Mouse (Mus musculus) thymus, postnatal 10 days (tissue): ENCODE measurements around the gene Esm1.

Source experiments
- DNase-seq, 2 experiments: peaks; one replicate each; pipeline ENCODE4 v3.0.0; 2021; ENCODE audit warnings: low spot score in 2 of 2

Gene Esm1

DNA sequence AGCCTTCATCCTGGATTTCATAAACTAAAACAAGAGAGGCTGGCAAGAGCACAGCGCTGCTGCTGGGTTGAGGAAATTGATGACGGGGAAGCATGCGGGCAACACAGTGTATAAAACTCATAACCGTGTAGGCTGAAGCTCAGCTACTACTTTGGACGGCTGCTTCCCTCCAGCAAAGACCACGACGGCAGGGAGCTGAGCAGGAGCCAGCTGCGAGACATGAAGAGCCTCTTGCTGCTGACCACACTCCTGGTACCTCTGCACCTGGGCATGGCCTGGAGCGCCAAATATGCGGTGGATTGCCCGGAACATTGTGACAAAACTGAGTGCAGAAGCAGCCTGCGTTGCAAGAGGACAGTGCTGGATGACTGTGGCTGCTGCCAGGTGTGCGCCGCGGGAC lies at the start of gene Esm1:
Gene Esm1 (plus strand): TSS at position 36 of the 400 bp plus-strand sequence.
- DNase-seq, result no peak

DNA sequence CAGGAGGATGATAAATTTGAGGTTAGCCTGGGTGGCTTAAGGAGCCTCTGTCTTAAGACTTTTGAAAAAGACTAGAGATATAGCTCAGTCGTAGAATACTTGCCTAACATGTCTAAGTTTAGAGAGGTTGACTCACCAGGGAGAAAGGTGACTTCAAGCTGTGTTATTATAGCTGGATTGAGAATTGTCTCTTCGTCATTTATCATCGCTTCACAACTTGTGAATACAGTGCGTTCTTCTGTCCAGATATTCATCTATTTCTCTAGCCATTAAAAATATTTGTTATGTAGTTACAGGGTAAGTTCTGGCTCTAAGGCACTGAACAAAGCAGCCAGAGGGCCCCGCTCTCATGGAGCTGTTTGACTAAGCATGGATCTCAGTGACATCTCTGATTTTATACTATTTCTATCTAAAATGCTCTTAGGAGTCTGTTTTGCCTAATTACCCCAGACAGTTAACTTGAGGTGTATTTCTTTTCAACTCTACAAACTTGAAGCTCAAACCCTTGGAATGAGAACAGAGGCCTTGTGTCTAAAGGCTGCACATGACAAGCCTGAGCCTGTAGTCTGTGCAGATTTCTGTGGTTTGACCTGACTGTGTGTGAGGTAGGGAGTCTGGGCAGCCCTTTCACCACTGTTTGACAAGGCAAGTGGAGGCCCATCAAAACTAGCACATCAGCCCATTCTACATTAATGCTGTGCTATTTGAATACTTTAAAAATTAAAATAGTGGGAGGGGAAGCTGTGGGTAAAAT lies 45.0 kb upstream of the Esm1 start:
- no peak for DNase-seq

DNA sequence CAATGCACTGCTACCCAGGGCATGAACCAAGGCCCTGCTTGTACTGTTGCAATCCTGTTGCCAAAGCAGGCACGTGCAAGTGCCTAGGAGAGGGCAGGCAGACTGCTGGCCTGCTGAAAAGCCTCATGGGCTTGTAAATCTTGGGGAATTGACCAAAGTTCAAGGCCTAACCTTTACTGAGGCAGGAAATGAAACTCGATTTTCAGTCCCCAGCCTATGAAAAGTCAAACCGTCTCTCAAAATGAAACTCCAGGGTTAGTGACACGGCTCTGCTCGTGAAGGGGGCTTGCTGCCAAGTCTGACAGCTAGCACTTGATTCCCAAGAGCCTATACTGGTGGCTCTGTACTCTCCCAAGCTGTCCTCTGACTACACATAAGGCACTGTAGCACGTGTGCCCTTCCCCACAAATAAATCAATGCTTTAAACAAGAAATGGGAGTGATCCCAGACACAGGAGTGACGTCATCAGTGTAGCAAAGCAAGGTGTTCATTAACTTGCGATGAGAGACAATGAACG lies 41.4 kb upstream of the Esm1 start:
- no peak for DNase-seq

DNA sequence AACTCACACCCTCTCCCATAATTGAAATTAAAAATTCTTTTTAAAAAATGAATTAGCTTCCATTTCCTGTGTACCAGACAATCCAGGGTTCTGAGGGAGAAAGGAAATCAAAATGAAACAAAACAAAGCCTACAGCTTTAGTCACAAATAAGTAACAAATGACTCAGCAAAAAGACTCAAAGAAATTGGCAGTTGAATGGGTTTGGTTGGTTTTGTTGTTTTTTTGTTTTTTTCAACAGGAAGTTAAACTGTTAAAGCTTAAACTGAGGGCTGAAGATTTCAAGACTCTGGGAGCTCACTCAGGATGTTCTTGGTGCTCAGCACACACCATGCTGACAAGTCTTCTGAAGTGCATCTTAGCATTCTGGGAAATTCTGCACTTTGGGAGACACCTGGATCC lies 39.2 kb upstream of the Esm1 start:
- no peak for DNase-seq

DNA sequence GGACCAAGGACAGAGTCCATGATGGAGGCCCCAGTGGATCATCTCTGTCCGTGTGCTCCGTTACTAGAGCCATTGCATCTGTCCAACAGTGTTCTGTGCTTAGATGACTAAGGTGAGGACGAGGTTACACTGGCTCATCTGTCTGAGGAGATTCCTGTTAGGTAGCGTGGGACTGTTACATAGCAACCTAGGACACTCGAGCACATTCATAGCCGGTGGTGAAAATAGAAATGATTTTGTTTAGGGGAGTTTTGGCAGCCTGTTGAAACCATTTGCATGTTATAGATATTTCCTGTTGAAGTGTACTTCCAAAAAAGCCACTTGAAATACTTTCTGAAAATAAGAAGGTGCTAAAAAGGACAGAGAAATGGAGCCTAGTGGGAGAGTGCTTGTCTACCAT lies 35.3 kb upstream of the Esm1 start:
- no peak for DNase-seq

DNA sequence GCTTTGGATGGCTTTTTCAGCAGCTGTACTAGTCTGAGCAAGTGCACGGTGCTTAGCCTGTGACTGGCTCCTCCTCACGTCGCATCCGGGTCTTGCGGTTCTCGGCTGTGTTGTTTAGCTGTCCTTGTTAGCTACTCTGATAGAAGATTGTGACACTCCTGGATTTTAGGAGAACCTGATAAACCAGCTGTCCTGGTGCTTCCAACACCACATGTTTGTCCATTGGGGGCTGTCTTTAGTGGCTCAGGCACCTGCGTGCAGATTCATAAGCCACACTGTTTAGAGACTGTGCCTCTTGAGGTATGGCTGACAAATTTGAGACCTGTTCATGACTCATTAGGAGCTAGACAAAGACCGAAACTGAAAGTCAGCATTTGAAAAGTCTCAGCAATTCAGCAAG lies 26.1 kb upstream of the Esm1 start:
- no peak for DNase-seq

DNA sequence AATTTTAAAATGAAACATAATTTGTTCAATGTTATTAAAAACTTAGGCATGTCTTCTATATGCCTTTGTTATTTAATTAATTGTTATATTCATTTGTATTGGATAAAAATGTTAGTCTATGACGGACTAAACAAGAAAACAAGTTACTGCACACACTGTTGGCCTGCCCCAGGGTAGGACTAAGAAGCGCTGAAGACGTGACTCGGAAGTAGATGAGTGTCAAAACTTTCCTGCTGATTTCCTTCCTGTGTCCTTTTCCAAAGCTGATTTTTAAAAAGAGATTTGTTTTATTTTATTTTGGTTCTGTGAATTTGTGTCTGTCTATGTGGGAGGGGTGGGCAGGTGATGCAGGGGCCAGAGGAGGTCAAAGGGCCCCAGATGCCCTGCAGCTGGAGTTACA lies 25.7 kb upstream of the Esm1 start:
- no peak for DNase-seq

DNA sequence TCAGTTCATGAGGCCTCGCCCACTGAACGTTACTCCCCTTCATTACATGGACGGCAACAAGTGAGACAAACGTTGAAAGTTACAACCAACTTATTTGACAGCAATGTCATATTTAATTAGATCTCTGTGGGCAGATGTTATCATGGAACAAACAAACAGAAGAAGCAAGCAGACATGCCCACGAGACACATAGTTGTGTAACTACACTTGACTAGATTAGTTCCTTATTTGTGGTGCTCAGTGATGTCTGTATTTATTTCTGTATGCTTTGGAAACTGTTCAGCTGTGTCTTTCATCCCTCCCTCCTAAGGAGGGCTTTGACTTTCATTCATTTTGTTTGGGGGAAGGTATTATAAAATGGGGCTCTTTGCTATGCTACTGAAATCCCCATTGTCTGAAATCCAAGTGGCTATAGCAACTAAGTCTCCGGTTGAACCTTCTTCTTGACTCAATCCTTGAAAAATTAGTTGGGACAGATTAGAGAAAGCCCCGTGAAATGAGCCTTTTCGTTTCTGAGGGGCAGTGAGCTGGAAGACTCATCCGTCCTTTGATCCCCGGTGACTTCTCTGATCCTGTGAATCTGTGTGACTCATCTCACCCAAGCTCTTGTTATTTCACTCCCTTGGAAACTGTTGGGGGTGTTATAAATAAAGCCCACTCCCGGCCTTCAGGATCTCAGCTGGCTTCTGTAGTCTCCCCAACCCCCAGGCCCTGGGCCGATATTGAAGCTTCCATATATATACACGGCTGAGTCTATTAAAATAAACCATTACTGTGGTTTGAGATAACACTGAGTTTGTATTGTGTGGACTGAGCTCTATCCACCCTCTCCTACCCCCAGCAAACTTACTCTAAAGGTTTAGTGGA lies 12.4 kb upstream of the Esm1 start:
- no peak for DNase-seq

DNA sequence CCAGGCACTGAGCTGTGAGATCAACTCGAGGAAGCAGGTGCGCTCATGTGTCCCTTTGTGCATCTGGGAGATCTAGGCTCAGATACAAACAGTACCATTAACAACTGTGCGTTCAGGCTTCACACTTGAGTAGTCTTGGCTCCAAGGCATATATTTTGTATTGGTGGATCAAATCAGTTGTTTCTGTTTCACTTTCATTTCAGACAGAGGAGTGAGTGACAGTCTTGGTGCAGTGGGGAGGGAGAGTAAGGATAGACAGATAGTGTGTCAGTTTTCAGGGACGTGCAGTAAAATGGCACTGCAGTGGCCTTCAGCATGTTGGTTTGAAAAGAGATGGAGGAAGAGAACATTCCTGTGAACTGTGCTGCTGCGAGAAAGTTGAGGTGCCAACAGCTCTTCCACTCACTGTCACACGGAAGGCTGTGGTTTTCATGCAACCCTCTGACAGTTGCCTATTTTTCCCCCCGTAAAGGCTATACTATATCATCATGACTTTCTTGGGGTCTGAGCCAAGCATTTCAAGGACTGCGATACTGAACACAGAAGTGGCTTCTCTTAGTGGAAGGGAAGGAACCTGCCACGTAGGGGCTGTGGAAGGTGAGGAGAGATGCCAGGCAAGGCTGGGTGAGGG lies 11.5 kb upstream of the Esm1 start:
- DNase-seq, result no peak

DNA sequence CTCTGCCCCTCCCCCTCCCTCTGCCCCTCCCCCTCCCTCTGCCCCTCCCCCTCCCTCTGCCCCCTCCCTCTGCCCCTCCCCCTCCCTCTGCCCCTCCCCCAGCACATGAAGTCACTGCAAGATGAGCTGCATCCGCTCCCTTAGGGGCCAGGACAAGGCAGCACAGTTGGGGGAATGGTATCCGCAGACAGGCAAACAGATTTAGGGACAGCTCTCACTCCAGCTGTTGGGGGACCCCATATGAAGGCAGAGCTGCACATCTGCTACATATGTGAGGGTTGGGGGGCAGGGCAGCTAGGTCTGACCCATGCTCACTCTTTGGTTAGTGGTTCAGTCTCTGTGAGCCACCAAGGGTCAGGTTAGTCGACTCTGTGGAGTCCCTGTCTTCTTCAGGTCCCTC lies 10.1 kb upstream of the Esm1 start:
- DNase-seq, result no peak

DNA sequence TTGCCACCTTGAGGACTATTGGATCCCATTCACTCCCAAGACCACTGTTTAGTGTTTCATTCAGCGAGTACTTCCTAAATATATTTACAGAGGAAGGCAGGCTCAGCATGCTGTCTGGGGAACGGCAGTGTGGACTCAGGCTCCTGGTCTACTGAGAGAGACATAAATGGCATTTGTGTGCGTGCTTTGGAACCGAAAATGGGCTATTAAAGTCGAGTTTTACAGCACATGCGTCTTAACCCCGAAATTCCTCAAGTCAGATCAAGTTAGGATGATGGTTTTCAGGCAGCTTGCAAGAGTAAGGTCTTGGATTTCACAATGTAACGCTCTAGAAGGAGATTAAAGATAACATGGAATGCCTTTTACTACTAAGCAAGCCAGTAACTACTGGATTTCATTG lies 8.7 kb upstream of the Esm1 start:
- DNase-seq, result no peak

DNA sequence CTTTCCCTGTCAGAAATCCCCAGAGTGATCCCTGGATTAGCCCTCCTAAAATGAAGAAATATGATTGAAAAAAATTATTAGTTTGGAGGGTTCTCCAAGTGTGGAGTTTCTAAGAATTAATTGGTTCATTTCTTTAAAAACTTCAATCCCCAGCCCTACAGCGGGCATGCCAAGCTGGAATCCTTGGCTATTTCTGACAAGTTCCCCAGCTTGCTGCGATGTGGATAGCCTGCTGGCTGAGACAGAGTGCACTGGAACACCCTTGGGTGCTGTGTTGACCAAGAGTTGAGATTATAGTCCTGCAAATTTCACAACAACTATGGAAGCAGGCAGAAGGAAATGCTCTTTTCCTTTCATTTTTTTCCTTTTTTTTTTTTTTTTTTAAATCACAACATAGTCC lies 7.8 kb upstream of the Esm1 start:
- DNase-seq, result no peak

DNA sequence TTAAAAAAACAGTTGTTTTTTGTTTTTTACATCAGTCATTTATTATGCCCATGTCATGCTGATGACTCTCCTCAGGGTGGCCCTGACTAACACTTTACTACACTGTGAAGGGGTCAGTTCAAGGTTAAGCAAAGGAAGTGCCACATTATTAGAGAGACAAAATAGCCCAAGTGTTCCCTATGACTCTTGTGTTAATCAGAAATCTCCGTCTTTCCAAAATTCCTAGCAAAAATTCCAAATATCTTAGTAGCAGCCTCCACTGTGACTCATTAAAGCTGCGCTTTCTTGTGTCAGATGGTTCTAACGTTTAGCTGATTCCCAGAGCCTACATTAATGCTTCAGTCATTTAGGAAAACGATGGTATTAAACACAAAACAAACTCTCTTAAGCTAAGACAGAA lies 7.3 kb upstream of the Esm1 start:
- no peak for DNase-seq

DNA sequence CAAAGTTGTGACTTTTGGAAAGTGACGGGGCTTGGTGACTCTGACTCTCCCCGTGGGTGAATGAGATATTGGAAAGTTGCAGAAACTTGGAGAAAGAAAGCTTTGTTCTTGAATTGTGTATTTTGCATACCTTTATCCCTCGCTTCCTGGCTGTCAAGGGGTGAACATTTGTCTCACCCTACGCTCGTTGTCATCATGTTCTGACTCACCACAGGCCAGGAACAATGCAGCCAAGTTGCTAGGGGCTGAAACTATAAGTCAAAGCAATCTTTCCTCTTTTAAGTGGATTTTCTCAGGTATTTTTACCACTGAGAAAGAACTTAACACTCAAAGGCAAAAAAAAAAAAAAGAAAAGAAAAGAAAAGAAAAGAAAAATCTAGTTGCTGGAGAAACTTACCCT lies 6.3 kb upstream of the Esm1 start:
- DNase-seq, result no peak

DNA sequence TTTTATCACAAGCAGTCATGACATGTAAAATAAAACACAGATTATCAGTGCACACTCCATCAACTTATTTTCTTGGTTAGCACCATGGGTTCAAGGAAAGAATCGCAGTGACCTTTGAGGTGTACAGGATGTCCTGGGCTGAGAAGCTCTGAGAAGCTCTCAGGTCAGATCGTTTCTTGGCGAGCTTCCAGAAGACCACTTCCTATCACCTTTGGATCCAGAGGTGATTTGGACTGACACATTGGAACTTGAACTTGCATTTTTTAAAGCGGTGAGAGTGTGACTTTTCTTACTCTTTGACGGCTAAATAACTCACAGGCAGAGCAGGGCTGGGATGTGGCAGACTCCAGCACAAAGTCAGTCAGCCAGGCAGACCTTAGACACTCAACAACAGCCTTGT lies 4.1 kb upstream of the Esm1 start:
- DNase-seq, result no peak

DNA sequence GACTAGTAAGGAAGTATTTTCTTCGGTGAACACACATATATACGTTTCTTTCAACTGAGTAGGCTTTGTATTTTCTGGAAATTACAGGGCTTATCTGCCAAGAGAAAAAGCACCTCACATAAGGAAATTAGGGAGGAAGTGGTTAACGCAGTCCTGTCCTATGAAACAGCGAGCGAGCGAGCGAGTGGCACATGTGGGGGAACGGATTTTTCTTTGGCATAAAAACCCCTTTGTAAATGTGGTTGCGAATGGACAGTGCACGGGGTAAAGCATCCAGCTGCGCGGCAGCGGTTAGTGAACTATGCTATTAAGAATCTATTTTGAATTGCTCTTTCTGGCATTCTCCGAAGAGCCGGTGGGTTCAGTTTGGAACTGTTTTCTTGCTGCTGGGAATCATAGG lies 1.9 kb downstream of the Esm1 start:
- DNase-seq, result no peak

DNA sequence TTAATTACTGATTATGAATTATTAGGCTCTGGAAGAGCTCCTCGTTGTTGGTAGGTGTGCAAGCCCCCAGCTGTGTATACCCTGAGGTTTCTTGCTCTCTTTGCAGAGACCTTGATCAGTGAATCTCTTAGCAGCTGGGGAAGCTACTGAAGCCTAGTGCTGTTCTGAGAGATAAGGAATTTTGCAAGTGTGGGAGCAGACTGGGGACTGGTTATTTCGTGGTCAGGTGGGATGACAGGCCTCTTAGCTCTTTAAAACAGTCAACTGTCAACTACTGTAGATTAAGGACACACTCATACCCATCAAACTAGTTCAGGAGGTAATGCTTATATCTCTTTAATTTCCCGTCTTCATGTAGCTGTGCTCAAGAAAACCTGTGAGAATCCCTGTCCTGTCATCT lies 2.9 kb downstream of the Esm1 start:
- no peak for DNase-seq

DNA sequence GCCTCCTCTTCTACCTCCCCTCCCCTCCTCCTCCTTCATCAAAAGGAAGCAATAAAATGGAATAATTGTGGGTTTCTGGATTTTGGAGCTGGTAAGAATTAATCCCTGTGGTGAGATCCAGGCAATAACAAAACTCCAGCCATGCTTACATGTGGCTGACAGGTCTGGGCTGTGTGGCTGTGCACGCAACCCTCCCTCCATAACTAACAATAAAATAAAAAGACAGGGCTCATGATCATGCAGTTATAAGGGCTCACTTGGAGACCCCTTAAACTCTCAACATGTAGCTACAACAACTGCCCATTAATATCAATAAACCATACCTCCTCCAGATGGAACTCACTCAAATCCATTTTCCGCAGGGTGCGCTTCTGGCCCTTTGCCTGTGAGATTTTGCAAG lies 4.4 kb downstream of the Esm1 start:
- DNase-seq, result no peak

DNA sequence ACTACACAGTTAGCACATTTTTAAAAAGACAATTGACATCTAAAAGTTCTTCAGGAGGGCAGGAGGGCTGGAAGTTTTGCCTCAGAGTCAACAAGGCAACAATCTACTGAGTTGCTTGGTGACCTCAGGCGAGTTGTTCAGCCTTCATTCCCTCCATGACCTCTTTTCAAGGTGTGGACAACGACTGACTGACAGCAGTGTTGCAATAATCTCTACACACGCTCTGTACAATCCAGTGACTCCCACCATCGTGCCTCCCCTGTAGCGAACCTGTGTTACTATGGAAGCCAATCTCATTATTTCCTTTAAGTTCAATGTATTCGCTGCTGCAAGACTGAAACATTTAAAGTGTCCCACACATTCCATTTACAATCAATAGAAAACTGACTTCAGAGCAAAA lies 12.4 kb downstream of the Esm1 start:
- DNase-seq, result no peak

DNA sequence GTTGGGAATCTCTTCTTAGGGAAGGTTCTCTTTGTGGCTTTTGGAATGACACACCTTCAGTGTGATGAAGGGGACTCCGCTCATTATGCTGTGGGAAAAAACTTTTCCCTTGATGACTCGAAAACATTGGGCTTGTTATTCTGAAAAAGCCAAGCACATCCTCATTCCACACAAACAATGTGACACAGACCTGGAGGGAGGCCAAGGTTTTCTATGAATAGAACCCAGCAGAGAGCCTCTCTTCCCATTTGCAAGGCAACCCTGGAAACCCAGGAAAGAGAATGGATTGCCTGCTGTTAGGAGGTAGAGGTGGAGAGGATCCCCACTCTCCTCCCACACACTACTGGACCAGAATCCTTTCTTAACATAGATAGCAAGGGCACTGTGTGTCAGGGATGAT lies 14.6 kb downstream of the Esm1 start:
- DNase-seq, result no peak

DNA sequence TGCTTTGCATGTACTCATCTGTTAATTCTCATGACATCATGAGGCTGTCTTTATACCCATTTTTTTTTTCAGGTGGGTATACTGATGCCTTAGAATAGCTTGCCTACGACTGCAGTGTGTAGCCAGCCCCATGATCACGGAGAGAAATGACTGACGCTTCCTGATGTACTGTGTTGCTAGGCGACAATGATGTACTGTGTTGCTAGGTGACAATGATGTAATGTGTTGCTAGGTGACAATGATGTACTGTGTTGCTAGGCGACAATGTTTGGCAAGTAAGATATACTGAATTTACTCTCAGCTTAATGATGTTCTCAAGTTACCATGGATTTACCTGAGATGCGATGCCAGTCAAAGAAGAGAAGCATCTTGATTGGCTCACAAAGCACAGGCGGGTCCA lies 16.4 kb downstream of the Esm1 start, which contains the start of gene Gzmk:
Gene Gzmk (minus strand): TSS at position 98 of the 400 bp plus-strand sequence.
- DNase-seq, result no peak

DNA sequence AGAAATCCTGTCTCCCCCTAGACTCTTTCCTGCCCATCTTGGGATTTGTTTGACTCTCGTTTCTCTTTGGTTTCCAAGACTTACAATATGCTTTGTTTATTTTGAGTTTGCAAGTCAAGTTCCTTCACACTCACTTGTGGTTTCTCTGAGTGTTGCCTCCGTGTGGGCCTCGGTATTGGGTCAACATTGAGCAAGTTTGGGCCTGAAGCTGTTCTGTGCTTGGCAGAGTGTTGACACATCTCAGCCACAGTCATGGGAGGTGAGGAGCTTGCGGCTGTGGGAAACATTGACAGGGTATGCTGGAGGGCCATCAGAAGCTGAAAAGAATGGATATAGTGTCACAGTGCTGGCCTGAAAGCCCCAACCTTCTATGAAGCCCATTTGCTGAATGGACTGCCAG lies 17.6 kb downstream of the Esm1 start:
- DNase-seq, result no peak
